Mouse (Mus musculus) forebrain, embryonic 12.5 days (tissue): ENCODE results near the gene Fyb. TPM values are rescaled to one million over a fixed set of nuclear protein-coding genes. Genes with fewer than 3 reads are reported as not detected.

Experiments
- ATAC-seq: fragments of 200-750 bp; cut with Nextera tagmentation; 2 replicates; pipeline ENCODE4 v1.8.0; 2017; ENCODE audit warnings: moderate TSS enrichment; ENCODE audit not compliant: low FRiP score
- H3K27ac ChIP-seq: fragments of 300-500 bp; sonication (generic); 2 replicates; pipeline ENCODE4 v1.5.1; 2016; ENCODE audit warnings: mild to moderate bottlenecking
- H3K27me3 ChIP-seq: fragments of 300-500 bp; sonication (generic); 2 replicates; pipeline ENCODE4 v1.6.1; 2016; ENCODE audit warnings: mild to moderate bottlenecking
- H3K36me3 ChIP-seq: fragments of 300-500 bp; sonication (generic); replicated peaks from 2 replicates; pipeline ENCODE4 v1.6.1; 2016; ENCODE audit warnings: mild to moderate bottlenecking
- H3K4me1 ChIP-seq: fragments of 300-500 bp; sonication (generic); 2 replicates; pipeline ENCODE4 v1.6.1; 2016
- H3K4me2 ChIP-seq: fragments of 300-500 bp; sonication (generic); 2 replicates; pipeline ENCODE4 v1.6.1; 2016; ENCODE audit warnings: mild to moderate bottlenecking, moderate library complexity
- H3K4me3 ChIP-seq: fragments of 300-500 bp; sonication (generic); replicated peaks from 2 replicates; pipeline ENCODE4 v1.5.1; 2016; ENCODE audit warnings: mild to moderate bottlenecking
- H3K9ac ChIP-seq: fragments of 300-500 bp; sonication (generic); 2 replicates; pipeline ENCODE4 v1.6.1; 2016; ENCODE audit warnings: mild to moderate bottlenecking
- H3K9me3 ChIP-seq: fragments of 300-500 bp; sonication (generic); 2 replicates; pipeline ENCODE4 v1.6.1; 2016
- WGBS: fragments of 180-500 bp; shearing (Covaris S2); methylation state at CpG from one replicate; pipeline ENCODE4 v1.1.7; 2016; 5-methylcytosine and 5-hydroxymethylcytosine counted together
- polyA plus RNA-seq: library from polyadenylated mRNA; unstranded; fragments of >200 nt; fragmentation: Nextera tagmentation; extraction: Ambion mirVana; gene quantifications from 2 replicates; pipeline ENCODE4 v1.2.1, GENCODE M21; 2016

Gene Fyb
- polyA plus RNA-seq, 1 experiment from 2014 or later: 3.2 TPM

DNA sequence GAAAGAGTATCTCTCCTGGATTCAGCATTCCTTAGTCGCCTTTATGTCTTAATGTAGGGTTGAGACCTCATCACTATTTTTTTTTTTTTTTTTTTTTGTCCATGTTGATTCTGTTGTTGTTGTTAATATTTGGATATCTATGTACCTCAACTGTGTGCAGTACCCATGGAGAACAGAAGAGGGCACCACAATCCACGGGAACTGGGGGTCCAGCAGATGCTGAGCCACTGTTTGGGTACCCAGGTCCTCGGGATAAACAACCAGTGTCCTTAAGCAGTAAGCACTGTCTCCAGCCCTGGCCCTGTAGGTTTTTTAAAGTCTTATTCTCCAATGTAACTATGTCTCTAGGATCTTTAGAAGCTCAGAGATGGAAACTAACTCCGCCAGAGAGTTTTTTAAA lies 43.2 kb downstream of the Fyb start:
- no peak overlapping the region for H3K27ac ChIP-seq
- H3K4me3 ChIP-seq: no peak overlapping the region
- H3K27me3 ChIP-seq: no peaks in the 10 kb centered on the region
- WGBS: 95% methylated on average over 4 of the region's 4 CpGs
- H3K9ac ChIP-seq: no peak overlapping the region
- no peaks in the 10 kb centered on the region for H3K36me3 ChIP-seq
- no peaks in the 10 kb centered on the region for H3K9me3 ChIP-seq
- H3K4me2 ChIP-seq: no peak overlapping the region
- no peak for ATAC-seq
- H3K4me1 ChIP-seq: peaks cover 2% of the 10 kb centered on the region; the same call in 1 of the 2 replicates

- WGBS: 92% methylated on average over 5 of the region's 5 CpGs
- H3K27me3 ChIP-seq: no peaks in the 10 kb centered on the region
Observed at GRCm38 (mm10) chr15:6567993-6568392, 45.3 kb downstream of the Fyb start.

GRCm38 (mm10) chr15:6568605-6569004 lies 46.0 kb downstream of the Fyb start:
- no peak overlapping the region for H3K27ac ChIP-seq
- no peak overlapping the region for H3K4me2 ChIP-seq
- 89% methylated on average over 3 of the region's 3 CpGs for WGBS
- H3K27me3 ChIP-seq: no peaks in the 10 kb centered on the region
- no peak overlapping the region for H3K9ac ChIP-seq
- no peak for ATAC-seq
- no peak overlapping the region for H3K4me3 ChIP-seq
- H3K9me3 ChIP-seq: no peaks in the 10 kb centered on the region
- no peaks in the 10 kb centered on the region for H3K36me3 ChIP-seq
- H3K4me1 ChIP-seq: peaks cover 2% of the 10 kb centered on the region; the same call in 1 of the 2 replicates

More at GRCm38 (mm10) chr15:6567993-6568392, 45.3 kb downstream of the Fyb start:
- Histone ChIP-seq H3K4me3 (no peak overlapping the region), H3K4me2 (no peak overlapping the region), H3K27ac (no peak overlapping the region), H3K4me1 (peaks cover 2% of the 10 kb centered on the region; the same call in 1 of the 2 replicates), H3K9ac (no peak overlapping the region), H3K9me3 (no peaks in the 10 kb centered on the region), H3K36me3 (no peaks in the 10 kb centered on the region)
- ATAC-seq: no peak

GRCm38 (mm10) chr15:6569074-6569473 lies 46.4 kb downstream of the Fyb start:
- Histone ChIP-seq H3K9me3 (no peaks in the 10 kb centered on the region), H3K9ac (no peak overlapping the region), H3K27ac (no peak overlapping the region), H3K36me3 (no peaks in the 10 kb centered on the region), H3K4me1 (peaks cover 2% of the 10 kb centered on the region; the same call in 1 of the 2 replicates), H3K27me3 (no peaks in the 10 kb centered on the region), H3K4me3 (no peak overlapping the region), H3K4me2 (no peak overlapping the region)
- WGBS: 80% methylated on average over 5 of the region's 5 CpGs
- no peak for ATAC-seq

DNA sequence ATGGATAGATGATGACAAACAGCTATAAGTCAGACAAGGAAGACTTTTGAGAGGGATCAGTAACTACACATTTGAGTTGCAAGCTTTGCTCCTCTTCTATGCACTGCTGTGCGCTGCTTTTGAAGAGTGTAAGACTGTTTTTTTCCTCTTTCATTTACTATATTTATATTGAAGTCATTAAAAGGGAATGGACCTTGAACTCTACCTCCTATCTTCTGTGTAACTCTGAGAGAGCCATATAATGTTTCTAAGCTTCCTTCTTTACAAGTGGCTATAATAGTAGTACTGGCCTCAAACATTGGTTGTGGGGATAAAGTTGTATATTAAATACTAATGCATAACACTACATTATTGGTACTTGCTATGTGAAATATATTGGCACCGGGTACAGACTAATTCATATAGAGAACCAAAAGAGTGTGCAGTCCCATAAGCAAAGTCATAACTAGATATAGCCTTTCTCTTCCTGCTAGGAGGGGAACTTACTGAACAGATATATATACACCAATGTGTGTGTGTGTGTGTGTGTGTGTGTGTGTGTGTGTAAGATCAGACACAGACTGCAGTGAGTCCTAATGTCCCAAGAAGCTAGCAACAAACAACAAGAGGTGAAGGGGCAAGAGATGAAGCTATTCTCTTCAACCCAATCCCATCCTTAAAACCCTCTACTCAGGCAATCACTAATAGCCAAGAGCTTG lies 47.7 kb downstream of the Fyb start:
- Histone ChIP-seq H3K27ac (no peak overlapping the region), H3K9me3 (no peaks in the 10 kb centered on the region), H3K4me2 (no peak overlapping the region), H3K4me3 (no peak overlapping the region), H3K9ac (no peak overlapping the region), H3K36me3 (no peaks in the 10 kb centered on the region), H3K27me3 (no peaks in the 10 kb centered on the region), H3K4me1 (no peaks in the 10 kb centered on the region)
- ATAC-seq: 0 out of 2 replicates have a peak, but pooled peaks have one; percentile 14
- WGBS: 94% methylated on average over 2 of the region's 2 CpGs

DNA sequence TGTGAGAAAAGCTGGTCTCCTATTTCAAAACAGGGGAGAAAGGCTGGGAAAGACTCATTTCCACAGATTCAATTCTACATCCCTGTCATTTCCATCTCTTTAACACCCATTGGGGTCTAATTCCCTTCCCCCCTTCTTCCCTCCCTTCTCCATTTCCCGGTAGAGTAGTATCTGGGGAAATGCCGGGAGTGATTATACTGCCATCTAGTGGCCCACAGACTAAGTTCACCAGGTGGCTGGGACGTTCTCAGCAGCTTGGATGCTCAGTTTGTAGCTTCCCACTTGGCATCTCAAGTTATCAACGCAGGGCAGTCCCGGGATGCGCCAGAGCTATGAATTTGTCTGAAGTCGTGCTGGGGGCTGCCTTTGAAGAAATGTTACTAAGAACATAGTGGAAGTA lies 48.2 kb downstream of the Fyb start:
- Histone ChIP-seq H3K27me3 (no peaks in the 10 kb centered on the region), H3K36me3 (no peaks in the 10 kb centered on the region), H3K9ac (no peak overlapping the region), H3K4me3 (no peak overlapping the region), H3K9me3 (no peaks in the 10 kb centered on the region), H3K27ac (no peak overlapping the region), H3K4me2 (no peak overlapping the region), H3K4me1 (no peaks in the 10 kb centered on the region)
- peak; percentile 84; the same call in 1 of the 2 replicates for ATAC-seq
- WGBS: 6% methylated on average over 7 of the region's 7 CpGs

DNA sequence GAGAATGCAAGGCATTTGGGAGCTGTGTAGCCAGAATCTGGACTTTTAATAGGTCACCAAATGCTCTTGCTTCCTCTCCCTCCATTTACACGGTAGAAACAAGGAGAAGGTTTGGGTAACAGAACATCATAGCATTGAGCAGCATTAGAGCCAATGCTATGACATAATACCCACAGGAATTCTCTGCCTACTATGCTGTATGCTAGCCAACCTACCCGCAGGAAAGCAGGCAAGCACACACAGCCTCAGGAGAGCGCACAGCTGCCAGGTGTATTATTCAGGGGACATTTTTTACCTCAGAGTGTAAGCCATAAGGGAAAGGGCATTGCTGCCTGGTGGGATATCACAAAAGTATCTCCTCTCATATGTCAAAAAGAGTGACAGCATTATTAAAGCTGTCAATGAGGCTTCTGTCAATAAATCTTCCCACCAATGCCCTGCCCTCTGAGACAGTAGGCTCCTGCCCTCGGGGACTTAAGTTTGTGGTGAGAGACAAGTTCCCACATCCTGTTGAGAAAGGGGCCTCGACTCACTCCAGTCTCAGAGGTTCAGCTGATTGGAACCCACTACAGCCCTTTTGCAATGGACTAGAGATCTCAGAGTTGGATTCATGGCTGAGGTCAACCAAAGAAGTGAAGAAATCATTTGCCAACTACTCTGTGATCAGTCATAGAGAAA lies 51.8 kb downstream of the Fyb start:
- ATAC-seq: no peak
- no peak overlapping the region for H3K9ac ChIP-seq
- no peaks in the 10 kb centered on the region for H3K27me3 ChIP-seq
- 59% methylated on average over 5 of the region's 5 CpGs for WGBS
- H3K4me3 ChIP-seq: no peak overlapping the region
- no peaks in the 10 kb centered on the region for H3K36me3 ChIP-seq
- no peaks in the 10 kb centered on the region for H3K4me1 ChIP-seq
- H3K27ac ChIP-seq: no peak overlapping the region
- H3K4me2 ChIP-seq: no peak overlapping the region
- no peaks in the 10 kb centered on the region for H3K9me3 ChIP-seq

DNA sequence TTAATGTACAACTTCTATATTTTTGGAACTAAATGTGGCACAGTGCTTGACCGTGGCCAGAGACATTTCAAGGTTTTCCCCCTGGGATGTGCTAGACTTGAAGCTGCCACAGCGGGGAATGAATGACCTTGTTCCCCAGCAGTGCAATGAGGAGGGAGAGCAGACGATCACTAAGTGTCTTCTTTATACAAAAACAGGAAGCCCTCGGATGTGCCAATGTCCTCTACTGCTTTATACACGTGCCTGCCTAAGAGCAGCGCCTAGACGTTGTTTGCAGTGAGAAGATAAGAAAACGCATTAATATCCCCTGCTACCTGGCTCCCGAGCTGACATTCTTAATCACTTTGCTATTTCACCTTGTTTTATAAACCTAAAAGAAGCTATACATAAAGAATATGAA lies 55.3 kb downstream of the Fyb start:
- no peaks in the 10 kb centered on the region for H3K36me3 ChIP-seq
- ATAC-seq: no peak
- 86% methylated on average over 9 of the region's 9 CpGs for WGBS
- no peaks in the 10 kb centered on the region for H3K9me3 ChIP-seq
- no peaks in the 10 kb centered on the region for H3K27me3 ChIP-seq
- no peak overlapping the region for H3K27ac ChIP-seq
- H3K4me3 ChIP-seq: no peak overlapping the region
- no peak overlapping the region for H3K4me2 ChIP-seq
- no peaks in the 10 kb centered on the region for H3K4me1 ChIP-seq
- no peak overlapping the region for H3K9ac ChIP-seq

DNA sequence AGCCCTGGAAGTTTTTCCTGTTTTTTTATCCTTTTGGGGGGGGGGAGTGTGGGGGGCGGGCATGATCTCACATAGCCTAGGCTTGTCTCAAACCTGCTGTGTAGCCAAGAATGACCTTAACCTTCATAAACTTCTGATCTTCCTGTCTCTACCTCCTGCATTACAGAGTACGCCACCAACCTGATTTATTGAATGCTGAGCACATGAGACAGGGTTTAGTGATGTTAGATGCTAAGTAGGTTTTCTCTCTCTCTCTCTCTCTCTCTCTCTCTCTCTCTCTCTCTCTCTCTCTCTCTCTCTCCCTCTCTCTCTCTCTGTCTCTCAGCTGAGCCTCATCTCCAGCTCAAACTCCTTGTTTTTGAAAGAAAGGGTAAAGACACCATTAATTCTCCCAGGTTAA lies 56.0 kb downstream of the Fyb start:
- WGBS: 94% methylated on average over 2 of the region's 2 CpGs
- Histone ChIP-seq H3K4me2 (no peak overlapping the region), H3K27ac (no peak overlapping the region), H3K4me1 (no peaks in the 10 kb centered on the region), H3K36me3 (no peaks in the 10 kb centered on the region), H3K4me3 (no peak overlapping the region), H3K9me3 (no peaks in the 10 kb centered on the region), H3K9ac (no peak overlapping the region), H3K27me3 (no peaks in the 10 kb centered on the region)
- no peak for ATAC-seq

GRCm38 (mm10) chr15:6579194-6579768 lies 56.6 kb downstream of the Fyb start:
- ATAC-seq: no peak
- 87% methylated on average over 15 of the region's 15 CpGs for WGBS
- Histone ChIP-seq H3K27me3 (no peaks in the 10 kb centered on the region), H3K9ac (no peak overlapping the region), H3K27ac (no peak overlapping the region), H3K4me2 (no peak overlapping the region), H3K36me3 (no peaks in the 10 kb centered on the region), H3K4me3 (no peak overlapping the region), H3K4me1 (no peaks in the 10 kb centered on the region), H3K9me3 (no peaks in the 10 kb centered on the region)

GRCm38 (mm10) chr15:6579769-6580261 lies 57.2 kb downstream of the Fyb start:
- no peaks in the 10 kb centered on the region for H3K36me3 ChIP-seq
- no peaks in the 10 kb centered on the region for H3K27me3 ChIP-seq
- 91% methylated on average over 11 of the region's 11 CpGs for WGBS
- H3K4me2 ChIP-seq: no peak overlapping the region
- no peak for ATAC-seq
- no peak overlapping the region for H3K27ac ChIP-seq
- H3K9ac ChIP-seq: no peak overlapping the region
- no peaks in the 10 kb centered on the region for H3K4me1 ChIP-seq
- no peak overlapping the region for H3K4me3 ChIP-seq
- no peaks in the 10 kb centered on the region for H3K9me3 ChIP-seq

DNA sequence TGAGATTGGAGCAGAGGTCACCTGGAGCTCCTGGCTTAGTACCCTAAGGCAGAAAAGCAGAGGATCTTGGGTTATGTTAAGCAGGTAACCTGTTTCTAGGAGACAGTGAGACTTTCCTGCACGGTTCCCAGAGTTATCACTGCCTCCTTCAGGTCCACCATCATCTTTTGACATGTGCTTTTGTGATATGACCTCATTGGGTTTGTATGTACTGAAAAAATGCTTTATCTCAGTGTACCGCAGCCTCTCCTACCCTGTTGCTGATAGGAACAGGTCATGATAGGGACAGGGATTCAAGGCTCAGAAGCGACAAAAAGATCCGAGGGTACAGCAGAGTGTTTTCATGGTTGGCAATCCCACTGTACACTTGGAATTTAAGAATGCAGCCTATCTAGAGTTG lies 62.0 kb downstream of the Fyb start:
- Histone ChIP-seq H3K9ac (no peak overlapping the region), H3K4me2 (no peak overlapping the region), H3K4me3 (no peak overlapping the region), H3K27ac (no peak overlapping the region), H3K9me3 (no peaks in the 10 kb centered on the region), H3K36me3 (no peaks in the 10 kb centered on the region), H3K4me1 (no peaks in the 10 kb centered on the region), H3K27me3 (no peaks in the 10 kb centered on the region)
- WGBS: 86% methylated on average over 4 of the region's 4 CpGs
- ATAC-seq: no peak
